Mouse (Mus musculus) ovary, adult 18-20 months (tissue): Measurements from ENCODE around the gene Gm5460.

Source experiments
- DNase-seq: peaks from one replicate; pipeline ENCODE4 v3.0.0; 2022; ENCODE audit warnings: low spot score, mixed read lengths

The Gm5460 gene

GRCm38 (mm10) chr14:34016381-34016780, at the start of gene Gm5460:
Gene Gm5460, plus strand, starts transcription at chr14:34016758.
- DNase-seq, result no peak

GRCm38 (mm10) chr14:33972679-33973078, 43.9 kb upstream of the Gm5460 start:
- no peak for DNase-seq

GRCm38 (mm10) chr14:33974752-33975151, 41.8 kb upstream of the Gm5460 start:
- no peak for DNase-seq

GRCm38 (mm10) chr14:33977748-33978147, 38.8 kb upstream of the Gm5460 start:
- no peak for DNase-seq

GRCm38 (mm10) chr14:33978604-33979059, 37.9 kb upstream of the Gm5460 start, which contains the start of gene Zfp488:
Gene Zfp488, minus strand, starts transcription at chr14:33978764.
- no peak for DNase-seq

- DNase-seq, result no peak
Measured at GRCm38 (mm10) chr14:33989201-33989600, 27.4 kb upstream of the Gm5460 start.

- no peak for DNase-seq
Measured at GRCm38 (mm10) chr14:33991971-33992370, 24.6 kb upstream of the Gm5460 start.

- DNase-seq, result no peak
Measured at GRCm38 (mm10) chr14:33993051-33993450, 23.5 kb upstream of the Gm5460 start.

GRCm38 (mm10) chr14:33993521-33994289, 22.9 kb upstream of the Gm5460 start:
- no peak for DNase-seq

- no peak for DNase-seq
Measured at GRCm38 (mm10) chr14:33997427-33997826, 19.1 kb upstream of the Gm5460 start.

- no peak for DNase-seq
Measured at GRCm38 (mm10) chr14:34000076-34000475, 16.5 kb upstream of the Gm5460 start.

- DNase-seq, result no peak
Measured at GRCm38 (mm10) chr14:34001445-34001844, 15.1 kb upstream of the Gm5460 start.

- DNase-seq, result no peak
Measured at GRCm38 (mm10) chr14:34002358-34002757, 14.2 kb upstream of the Gm5460 start.

- no peak for DNase-seq
Measured at GRCm38 (mm10) chr14:34015063-34015462, 1.5 kb upstream of the Gm5460 start, which contains the start of gene Gm30083. Gene Gm30083, minus strand, starts transcription at chr14:34015182.

- DNase-seq, result no peak
Measured at GRCm38 (mm10) chr14:34016938-34017337, 380 bp downstream of the Gm5460 start.

- no peak for DNase-seq
Measured at GRCm38 (mm10) chr14:34026710-34027109, 10.2 kb downstream of the Gm5460 start.

- DNase-seq, result no peak
Measured at GRCm38 (mm10) chr14:34033841-34034610, 17.5 kb downstream of the Gm5460 start.

GRCm38 (mm10) chr14:34041241-34041640, 24.7 kb downstream of the Gm5460 start:
- no peak for DNase-seq

GRCm38 (mm10) chr14:34043341-34043740, 26.8 kb downstream of the Gm5460 start:
- no peak for DNase-seq

GRCm38 (mm10) chr14:34050101-34050779, 33.7 kb downstream of the Gm5460 start:
- DNase-seq, result no peak

- DNase-seq, result no peak
Measured at GRCm38 (mm10) chr14:34052516-34052915, 36.0 kb downstream of the Gm5460 start, which contains the start of gene Antxrl. Gene Antxrl, plus strand, starts transcription at chr14:34052707.

- DNase-seq, result no peak
Measured at GRCm38 (mm10) chr14:34071665-34072064, 55.1 kb downstream of the Gm5460 start.
